Mouse (Mus musculus) retina, embryonic 14.5 days (tissue): Measurements from ENCODE around the gene Gm5141.
"Not testable (repeated sequence)": the region's sequence is repeated elsewhere in the genome, so short reads cannot be mapped to it uniquely, and the experiment has no call there.

Source experiments
- DNase-seq: peaks from one replicate; pipeline ENCODE4 v3.0.0-alpha.2; 2015; ENCODE audit warnings: low spot score

The Gm5141 gene

DNA sequence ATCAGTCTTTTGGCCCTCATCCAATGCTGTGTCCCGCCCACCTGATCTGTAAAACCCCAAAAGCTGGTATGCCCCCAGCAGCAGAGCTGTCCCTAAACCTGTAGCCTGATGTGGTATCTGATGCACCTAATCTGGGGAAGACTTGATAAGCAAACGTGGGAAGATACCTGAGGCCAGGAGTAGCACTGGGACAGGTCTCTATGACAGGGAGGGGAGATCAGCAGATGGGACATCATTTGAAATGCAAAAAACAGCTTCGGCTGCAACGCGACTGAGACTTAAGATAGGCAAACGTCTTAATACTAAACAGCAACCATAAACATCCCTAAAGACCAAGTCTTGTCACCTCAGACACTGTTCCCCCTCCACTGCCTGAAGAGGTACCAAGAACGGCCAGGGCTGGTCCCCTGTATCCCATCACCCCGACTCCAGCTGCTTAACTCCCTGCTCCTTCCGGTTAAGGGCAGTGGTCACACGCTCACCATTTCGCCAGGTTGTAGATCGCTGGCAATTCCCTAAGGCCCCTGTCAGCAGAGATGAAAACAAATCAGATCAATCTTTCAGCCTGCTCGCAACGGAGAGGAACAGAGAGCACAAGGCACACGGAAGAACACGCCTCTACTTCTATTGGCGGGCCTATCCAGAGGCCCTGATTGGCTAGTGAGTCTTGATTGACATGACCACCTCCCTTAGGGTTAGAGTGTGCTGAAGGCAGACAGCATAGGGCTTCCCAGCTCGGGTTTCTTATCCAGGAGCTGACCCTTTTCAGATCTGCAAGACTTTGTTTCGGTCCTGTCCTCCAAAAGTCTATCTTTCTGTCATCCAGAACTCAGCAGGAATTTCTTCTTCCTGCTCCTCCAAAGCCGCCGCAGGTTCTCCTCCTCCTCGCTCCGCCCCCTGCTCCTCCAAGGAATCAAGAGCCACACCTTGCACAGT lies at the start of gene Gm5141:
TSS of gene Gm5141 (minus strand) at position 610 of the 936 bp plus-strand sequence.
- DNase-seq = peak; percentile 60

DNA sequence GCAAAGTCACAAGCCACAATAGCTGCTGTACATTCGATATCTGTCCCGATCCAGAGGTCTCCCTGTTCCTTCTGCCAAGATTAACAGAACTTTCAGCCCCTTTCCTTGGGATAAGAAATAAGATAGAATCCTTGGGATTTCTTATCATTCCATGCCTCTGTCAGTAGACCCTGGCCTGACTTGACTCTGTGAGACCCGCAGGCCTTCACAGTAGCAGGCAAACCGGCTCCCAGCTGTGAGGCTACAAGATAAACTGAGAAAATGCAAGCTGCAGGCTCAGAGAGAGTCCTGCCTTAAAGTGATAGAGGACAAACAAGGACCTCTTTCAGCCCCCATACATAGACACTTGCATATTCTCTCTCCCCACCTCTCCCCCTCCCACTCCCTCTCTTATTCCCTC lies 47.7 kb upstream of the Gm5141 start:
- DNase-seq = no peak

- no peak for DNase-seq
Observed at GRCm38 (mm10) chr13:62832239-62832638, 46.6 kb upstream of the Gm5141 start.

DNA sequence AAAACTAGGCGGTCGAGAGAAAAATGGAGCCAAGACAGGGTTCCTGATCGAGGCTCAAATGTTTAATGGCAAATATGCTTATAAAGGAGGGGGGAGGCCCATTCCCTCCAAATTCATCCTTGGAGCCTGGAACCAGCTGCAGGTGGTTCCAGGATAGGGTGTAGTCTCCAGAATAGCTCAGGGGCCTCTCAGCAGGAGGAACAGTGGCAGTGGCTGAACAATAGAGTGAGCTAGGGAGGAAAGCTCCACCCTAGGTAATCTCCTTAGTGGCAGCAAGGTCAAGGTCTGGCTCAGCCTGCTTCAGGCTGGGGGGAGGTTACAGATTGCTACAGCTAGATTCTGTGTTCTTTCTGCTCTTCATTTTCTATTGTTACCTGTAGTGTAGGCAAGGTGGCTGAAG lies 30.1 kb upstream of the Gm5141 start:
- not testable (repeated sequence) for DNase-seq

DNA sequence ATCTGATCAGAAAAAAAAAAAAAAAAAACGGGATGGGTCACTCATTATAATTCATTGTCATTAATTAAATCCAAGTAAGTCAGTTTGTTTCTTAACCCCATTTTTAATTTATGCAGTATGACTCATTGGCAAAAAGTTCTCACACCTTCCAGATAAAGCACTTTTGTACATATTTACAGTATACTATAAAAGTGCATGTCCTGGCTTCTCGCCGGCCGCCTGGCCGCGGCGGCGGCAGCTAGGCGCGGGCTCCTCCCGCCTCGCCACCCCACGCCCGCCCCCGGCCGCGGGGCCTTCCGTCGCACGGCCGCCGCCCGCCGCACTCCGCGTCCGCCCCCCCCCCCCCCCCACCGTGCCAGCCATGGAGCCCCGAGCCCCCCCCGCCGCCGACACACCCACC lies 27.1 kb upstream of the Gm5141 start:
- DNase-seq = peak; percentile 1

DNA sequence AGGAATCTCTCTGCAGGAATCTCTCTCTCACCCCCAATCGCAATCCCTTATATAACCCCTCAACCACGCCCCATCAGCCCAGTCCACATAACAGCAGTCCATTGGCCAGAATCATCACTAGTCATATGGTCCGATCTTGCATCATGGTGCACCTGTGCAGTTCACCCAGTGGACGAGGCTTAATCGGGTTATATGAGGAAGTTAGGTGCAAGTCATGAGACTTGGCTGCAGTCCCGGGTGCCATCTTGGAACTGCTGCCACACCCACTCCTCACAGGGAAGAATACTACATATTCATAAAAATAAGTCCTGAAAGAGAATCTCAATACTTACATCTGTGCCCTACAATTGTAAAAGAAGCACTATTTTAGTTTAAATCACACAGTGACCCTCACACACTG lies 22.4 kb upstream of the Gm5141 start:
- not testable (repeated sequence) for DNase-seq

- DNase-seq = not testable (repeated sequence)
Observed at GRCm38 (mm10) chr13:62786135-62786493, 506 bp upstream of the Gm5141 start.

GRCm38 (mm10) chr13:62763806-62764205 lies 21.8 kb downstream of the Gm5141 start:
- DNase-seq = peak; percentile 33

- DNase-seq = peak; percentile 82
Observed at GRCm38 (mm10) chr13:62760432-62761415, 24.9 kb downstream of the Gm5141 start, which contains the start of gene Platr25. Platr25 (minus strand) TSS chr13:62760709.

- no peak for DNase-seq
Observed at GRCm38 (mm10) chr13:62733322-62733721, 52.3 kb downstream of the Gm5141 start.
